Mouse (Mus musculus): ENCODE data around the gene Apold1. TPM values are rescaled to one million over a fixed set of nuclear protein-coding genes. Genes with fewer than 3 reads are reported as not detected.

Apold1 gene
- total RNA-seq (2021), result 10 to 100 TPM in 1 of 2 experiments, 1 to 10 TPM in 1; 5.1 to 15.6 TPM

- peak; percentile 53 to 62 for DNase-seq
- intact Hi-C loops (cut with DNase I), result loop anchor here (2.0 to 10.0 kb wide), 3 partner anchors 25 to 383 kb away; partner anchors contain the start of gene Emp1
Observed at GRCm38 (mm10) chr6:134981231-134982062, at the start of gene Apold1. Gene Apold1, plus strand, starts transcription at chr6:134981718.

GRCm38 (mm10) chr6:134932486-134933206 lies 48.9 kb upstream of the Apold1 start:
- DNase-seq, result no peak
- intact Hi-C loops (cut with DNase I), result loop anchor here (1.0 kb wide), 1 partner anchor 14 kb away; no protein-coding TSS in a partner anchor

DNA sequence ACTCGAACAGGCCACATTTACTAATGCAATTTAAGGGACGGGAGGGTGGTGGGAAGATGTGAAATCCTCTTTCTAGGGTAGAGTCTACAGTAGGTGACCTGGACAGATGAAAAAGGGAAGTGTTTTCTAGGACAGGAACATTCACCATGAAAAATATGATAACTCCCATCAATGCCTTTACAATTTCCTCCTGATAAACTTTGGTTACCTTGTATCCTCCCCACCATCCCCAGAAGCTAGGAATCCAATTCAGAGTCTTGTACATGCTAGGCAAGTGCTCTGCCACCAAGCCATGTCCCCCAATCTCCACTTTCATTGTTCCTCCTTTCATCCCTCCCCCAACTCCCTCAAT lies 48.3 kb upstream of the Apold1 start:
- intact Hi-C loops (cut with DNase I), result no loop called here
- DNase-seq, result no peak

GRCm38 (mm10) chr6:134934305-134934704 lies 47.2 kb upstream of the Apold1 start:
- DNase-seq, result no peak
- intact Hi-C loops (cut with DNase I), result no loop called here

DNA sequence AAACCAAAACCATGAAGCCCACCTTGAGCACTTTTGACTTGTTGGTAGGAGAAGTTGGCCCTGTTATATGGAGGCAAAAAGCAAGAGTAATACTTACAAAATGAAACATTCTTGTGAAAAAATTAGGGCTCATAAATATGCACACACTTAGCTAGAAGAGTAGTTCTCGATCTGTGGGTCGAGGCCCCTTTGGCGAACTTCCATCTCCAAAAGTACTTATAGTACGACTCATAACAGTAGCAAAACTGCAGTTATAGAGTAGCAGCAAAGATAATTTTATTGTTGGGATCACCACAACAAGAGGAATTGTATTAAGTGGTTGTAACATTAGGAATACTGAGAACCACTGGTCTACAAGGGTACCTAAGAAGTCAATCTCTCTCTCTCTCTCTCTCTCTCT lies 41.7 kb upstream of the Apold1 start:
- intact Hi-C loops (cut with DNase I), result loop anchor here (10.0 kb wide), 1 partner anchor 515 kb away; no protein-coding TSS in a partner anchor
- DNase-seq, result no peak

- DNase-seq, result no peak
- intact Hi-C loops (cut with DNase I), result loop anchor here (10.0 kb wide), 1 partner anchor 519 kb away; no protein-coding TSS in a partner anchor
Observed at GRCm38 (mm10) chr6:134943759-134944407, 37.6 kb upstream of the Apold1 start.

GRCm38 (mm10) chr6:134946054-134946453 lies 35.5 kb upstream of the Apold1 start:
- intact Hi-C loops (cut with DNase I), result loop anchor here (1.0 to 10.0 kb wide), 4 partner anchors 14 to 521 kb away; partner anchors contain the start of gene Gpr19
- DNase-seq, result no peak

GRCm38 (mm10) chr6:134946858-134947257 lies 34.7 kb upstream of the Apold1 start:
- DNase-seq, result no peak
- intact Hi-C loops (cut with DNase I), result loop anchor here (1.0 to 10.0 kb wide), 5 partner anchors 15 to 522 kb away; partner anchors contain the start of gene Gpr19

- peak; percentile 77 to 80 for DNase-seq
- intact Hi-C loops (cut with DNase I), result loop anchor here (1.0 to 10.0 kb wide), 4 partner anchors 49 to 523 kb away; partner anchors contain the start of gene Gpr19
Observed at GRCm38 (mm10) chr6:134947311-134948087, 34.0 kb upstream of the Apold1 start.

DNA sequence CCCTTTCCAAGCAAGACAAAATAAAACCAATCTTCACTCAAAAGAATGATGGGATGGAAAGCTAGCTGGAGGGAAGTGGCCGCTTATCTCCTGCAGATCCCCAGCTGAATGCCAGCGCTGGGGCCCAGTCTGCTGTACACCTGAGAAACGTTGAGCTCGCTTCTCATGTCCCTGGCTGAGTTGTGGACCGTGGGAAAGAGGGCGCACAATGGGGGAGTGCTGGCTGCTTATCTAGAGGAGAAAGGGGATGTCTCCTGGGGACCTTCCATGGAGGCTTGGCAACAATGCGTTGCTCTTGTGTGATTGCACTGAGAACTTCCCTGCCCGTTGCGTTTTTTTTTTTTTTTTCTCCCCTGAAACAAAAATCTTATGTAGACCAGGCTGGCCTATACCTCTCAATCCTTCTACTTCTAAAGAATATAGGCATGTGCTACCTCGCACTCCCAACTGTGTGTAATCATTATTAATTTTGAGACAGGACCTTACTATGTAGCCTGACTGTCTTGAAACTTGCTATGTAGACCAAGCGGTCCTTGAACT lies 32.9 kb upstream of the Apold1 start:
- DNase-seq, result no peak
- intact Hi-C loops (cut with DNase I), result loop anchor here (10.0 kb wide), 1 partner anchor 524 kb away; no protein-coding TSS in a partner anchor

GRCm38 (mm10) chr6:134949241-134949640 lies 32.3 kb upstream of the Apold1 start:
- intact Hi-C loops (cut with DNase I), result loop anchor here (10.0 kb wide), 1 partner anchor 524 kb away; no protein-coding TSS in a partner anchor
- no peak for DNase-seq

- no peak for DNase-seq
- intact Hi-C loops (cut with DNase I), result no loop called here
Observed at GRCm38 (mm10) chr6:134951364-134951763, 30.2 kb upstream of the Apold1 start.

GRCm38 (mm10) chr6:134953976-134954375 lies 27.5 kb upstream of the Apold1 start:
- intact Hi-C loops (cut with DNase I), result no loop called here
- DNase-seq, result no peak

DNA sequence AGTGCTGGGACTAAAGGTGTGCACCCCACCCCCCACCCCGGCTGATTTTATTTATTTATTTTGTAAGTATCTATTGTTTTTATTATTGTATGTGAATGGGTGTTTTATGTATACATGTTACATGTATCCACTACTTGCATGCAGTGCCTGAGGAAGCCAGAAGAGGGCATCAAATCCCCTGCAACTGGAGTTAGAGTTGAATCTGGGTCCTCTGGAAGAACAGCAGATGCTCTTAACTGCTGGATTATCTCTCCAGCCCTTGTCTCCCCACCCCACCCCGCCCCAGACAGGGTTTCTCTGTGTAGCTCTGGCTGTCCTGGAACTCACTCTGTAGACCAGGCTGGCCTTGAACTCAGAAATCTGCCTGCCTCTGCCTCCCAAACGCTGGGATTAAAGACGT lies 25.1 kb upstream of the Apold1 start:
- no peak for DNase-seq
- intact Hi-C loops (cut with DNase I), result loop anchor here (2.0 kb wide), 1 partner anchor 26 kb away; no protein-coding TSS in a partner anchor

DNA sequence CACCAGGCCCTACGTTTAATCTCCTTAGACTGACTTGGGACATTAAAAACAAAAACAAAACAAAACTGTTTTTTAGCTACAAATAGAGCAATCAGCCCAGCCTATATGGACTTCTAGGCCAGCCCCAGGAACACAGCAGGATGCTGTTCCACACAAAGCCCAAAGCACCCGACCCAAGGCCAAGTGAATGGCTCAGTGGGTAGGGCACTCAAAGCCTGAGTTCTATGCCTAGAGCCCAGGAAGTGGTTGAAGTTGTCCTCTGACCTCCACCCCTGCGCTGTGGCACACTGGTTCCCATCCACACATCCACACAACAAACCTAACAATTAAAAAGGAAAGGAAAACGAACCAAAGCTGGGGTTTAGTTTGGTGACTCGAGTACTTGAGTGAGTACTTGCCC lies 20.2 kb upstream of the Apold1 start:
- intact Hi-C loops (cut with DNase I), result no loop called here
- DNase-seq, result no peak

- intact Hi-C loops (cut with DNase I), result no loop called here
- no peak for DNase-seq
Observed at GRCm38 (mm10) chr6:134961858-134962517, 19.5 kb upstream of the Apold1 start.

DNA sequence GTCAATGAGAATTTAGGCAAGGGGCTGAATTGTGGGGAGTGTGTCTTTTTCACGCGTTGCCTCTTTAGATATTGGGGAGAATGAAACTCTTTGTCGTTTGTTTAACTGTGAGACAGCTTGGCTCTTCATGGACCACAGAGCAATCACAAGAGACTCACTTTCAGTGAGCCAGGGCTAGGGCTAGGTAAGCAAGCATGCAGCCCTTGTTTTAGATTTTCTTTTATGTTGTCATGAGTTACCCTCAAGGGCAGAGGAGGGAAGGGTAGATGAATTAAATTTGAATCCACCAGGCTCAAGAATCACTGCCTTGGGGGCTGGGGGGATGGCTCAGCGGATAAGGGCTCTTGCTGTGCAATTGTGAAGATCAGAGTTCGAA lies 19.0 kb upstream of the Apold1 start:
- intact Hi-C loops (cut with DNase I), result no loop called here
- no peak for DNase-seq

GRCm38 (mm10) chr6:134963910-134964309 lies 17.6 kb upstream of the Apold1 start:
- DNase-seq, result no peak
- intact Hi-C loops (cut with DNase I), result no loop called here

- DNase-seq, result no peak
- intact Hi-C loops (cut with DNase I), result no loop called here
Observed at GRCm38 (mm10) chr6:134966681-134967080, 14.8 kb upstream of the Apold1 start.

All from heart, postnatal 36 days (tissue).